Mouse (Mus musculus): ENCODE measurements around the gene Ifna6. TPM values are rescaled to one million over a fixed set of nuclear protein-coding genes. Genes with fewer than 3 reads are reported as not detected.
"Not testable (repeated sequence)": the region's sequence is repeated elsewhere in the genome, so short reads cannot be mapped to it uniquely, and the experiment has no call there.

Gene Ifna6
- polyA plus RNA-seq (2021), result not detected

- in situ Hi-C loops (cut with MboI; ENCODE audit: low pct_unique_long_range_greater_than_20kb), result loop anchor here (25.0 kb wide), 4 partner anchors 665 to 1715 kb away; partner anchors contain the start of gene Dmrta1
- CTCF ChIA-PET; DNase-seq (ENCODE audit: low read depth, low spot score); ATAC-seq; POLR2A ChIA-PET; H3K27me3 ChIP-seq: not testable (repeated sequence)
Observed at GRCm38 (mm10) chr4:88827116-88827515, at the start of gene Ifna6. TSS of gene Ifna6 (plus strand) at chr4:88827416.

GRCm38 (mm10) chr4:88779550-88779949, 47.7 kb upstream of the Ifna6 start, which contains the start of gene Gm13272:
TSS of gene Gm13272 (plus strand) at chr4:88779850.
- H3K27me3 ChIP-seq; ATAC-seq; in situ Hi-C loops (cut with MboI; ENCODE audit: low pct_unique_long_range_greater_than_20kb); POLR2A ChIA-PET; DNase-seq (ENCODE audit: low read depth, low spot score); CTCF ChIA-PET: not testable (repeated sequence)

- DNase-seq (ENCODE audit: low read depth, low spot score); POLR2A ChIA-PET; H3K27me3 ChIP-seq; in situ Hi-C loops (cut with MboI; ENCODE audit: low pct_unique_long_range_greater_than_20kb); ATAC-seq; CTCF ChIA-PET: not testable (repeated sequence)
Observed at GRCm38 (mm10) chr4:88780320-88780719, 46.9 kb upstream of the Ifna6 start.

GRCm38 (mm10) chr4:88781831-88782230, 45.4 kb upstream of the Ifna6 start, which contains the start of gene Ifnz:
TSS of gene Ifnz (plus strand) at chr4:88782131.
- CTCF ChIA-PET; ATAC-seq; DNase-seq (ENCODE audit: low read depth, low spot score); H3K27me3 ChIP-seq; POLR2A ChIA-PET; in situ Hi-C loops (cut with MboI; ENCODE audit: low pct_unique_long_range_greater_than_20kb): not testable (repeated sequence)

GRCm38 (mm10) chr4:88782335-88782734, 44.9 kb upstream of the Ifna6 start:
- in situ Hi-C loops (cut with MboI; ENCODE audit: low pct_unique_long_range_greater_than_20kb); H3K27me3 ChIP-seq; ATAC-seq; DNase-seq (ENCODE audit: low read depth, low spot score); CTCF ChIA-PET; POLR2A ChIA-PET: not testable (repeated sequence)

- ATAC-seq; in situ Hi-C loops (cut with MboI; ENCODE audit: low pct_unique_long_range_greater_than_20kb): not testable (repeated sequence)
Observed at GRCm38 (mm10) chr4:88785409-88785808, 41.8 kb upstream of the Ifna6 start, which contains the start of gene Gm13276. TSS of gene Gm13276 (plus strand) at chr4:88785709.

GRCm38 (mm10) chr4:88788402-88788801, 38.8 kb upstream of the Ifna6 start, which contains the start of gene Gm13277:
TSS of gene Gm13277 (plus strand) at chr4:88788632.
- H3K27me3 ChIP-seq; CTCF ChIA-PET; ATAC-seq; DNase-seq (ENCODE audit: low read depth, low spot score); in situ Hi-C loops (cut with MboI; ENCODE audit: low pct_unique_long_range_greater_than_20kb); POLR2A ChIA-PET: not testable (repeated sequence)

More at GRCm38 (mm10) chr4:88785409-88785808, 41.8 kb upstream of the Ifna6 start, which contains the start of gene Gm13276:
- CTCF ChIA-PET; DNase-seq (ENCODE audit: low read depth, low spot score); H3K27me3 ChIP-seq; POLR2A ChIA-PET: not testable (repeated sequence)

- in situ Hi-C loops (cut with MboI; ENCODE audit: low pct_unique_long_range_greater_than_20kb); POLR2A ChIA-PET; CTCF ChIA-PET; ATAC-seq; DNase-seq (ENCODE audit: low read depth, low spot score); H3K27me3 ChIP-seq: not testable (repeated sequence)
Observed at GRCm38 (mm10) chr4:88791250-88791649, 36.0 kb upstream of the Ifna6 start, which contains the start of gene Gm13278. TSS of gene Gm13278 (plus strand) at chr4:88791550.

GRCm38 (mm10) chr4:88793936-88794675, 33.1 kb upstream of the Ifna6 start, which contains the start of gene Gm13275:
TSS of gene Gm13275 (plus strand) at chr4:88794487.
- POLR2A ChIA-PET; DNase-seq (ENCODE audit: low read depth, low spot score): not testable (repeated sequence)

GRCm38 (mm10) chr4:88797097-88797496, 30.1 kb upstream of the Ifna6 start, which contains the start of gene Gm13279:
TSS of gene Gm13279 (plus strand) at chr4:88797397.
- in situ Hi-C loops (cut with MboI; ENCODE audit: low pct_unique_long_range_greater_than_20kb); ATAC-seq; CTCF ChIA-PET; POLR2A ChIA-PET; H3K27me3 ChIP-seq; DNase-seq (ENCODE audit: low read depth, low spot score): not testable (repeated sequence)

More at GRCm38 (mm10) chr4:88793936-88794675, 33.1 kb upstream of the Ifna6 start, which contains the start of gene Gm13275:
- CTCF ChIA-PET; ATAC-seq; H3K27me3 ChIP-seq; in situ Hi-C loops (cut with MboI; ENCODE audit: low pct_unique_long_range_greater_than_20kb): not testable (repeated sequence)

- DNase-seq (ENCODE audit: low read depth, low spot score); in situ Hi-C loops (cut with MboI; ENCODE audit: low pct_unique_long_range_greater_than_20kb); CTCF ChIA-PET; H3K27me3 ChIP-seq; ATAC-seq; POLR2A ChIA-PET: not testable (repeated sequence)
Observed at GRCm38 (mm10) chr4:88799365-88799764, 27.9 kb upstream of the Ifna6 start, which contains the start of gene Gm13285. TSS of gene Gm13285 (plus strand) at chr4:88799665.

GRCm38 (mm10) chr4:88802954-88803353, 24.3 kb upstream of the Ifna6 start, which contains the start of gene Gm13287:
TSS of gene Gm13287 (plus strand) at chr4:88803254.
- POLR2A ChIA-PET; ATAC-seq; in situ Hi-C loops (cut with MboI; ENCODE audit: low pct_unique_long_range_greater_than_20kb): not testable (repeated sequence)

GRCm38 (mm10) chr4:88805231-88805630, 22.0 kb upstream of the Ifna6 start, which contains the start of gene Gm13288:
TSS of gene Gm13288 (plus strand) at chr4:88805531.
- DNase-seq (ENCODE audit: low read depth, low spot score); H3K27me3 ChIP-seq; in situ Hi-C loops (cut with MboI; ENCODE audit: low pct_unique_long_range_greater_than_20kb); ATAC-seq; CTCF ChIA-PET; POLR2A ChIA-PET: not testable (repeated sequence)

More at GRCm38 (mm10) chr4:88802954-88803353, 24.3 kb upstream of the Ifna6 start, which contains the start of gene Gm13287:
- CTCF ChIA-PET; H3K27me3 ChIP-seq; DNase-seq (ENCODE audit: low read depth, low spot score): not testable (repeated sequence)

GRCm38 (mm10) chr4:88805761-88806160, 21.5 kb upstream of the Ifna6 start:
- POLR2A ChIA-PET; in situ Hi-C loops (cut with MboI; ENCODE audit: low pct_unique_long_range_greater_than_20kb); ATAC-seq; CTCF ChIA-PET; DNase-seq (ENCODE audit: low read depth, low spot score); H3K27me3 ChIP-seq: not testable (repeated sequence)

Data from Patski (cell line).